Mouse (Mus musculus) stomach, postnatal 0 days (tissue): ENCODE measurements around the gene 1700001P01Rik. TPM values are rescaled to one million over a fixed set of nuclear protein-coding genes. Genes with fewer than 3 reads are reported as not detected.

ENCODE experiments used
- ATAC-seq: fragments of 200-750 bp; cut with Nextera tagmentation; 2 replicates; pipeline ENCODE4 v1.8.0; 2017; ENCODE audit not compliant: low FRiP score, low TSS enrichment
- DNase-seq: peaks from one replicate; pipeline ENCODE4 v3.0.0-alpha.2; 2016; ENCODE audit warnings: low spot score
- H3K27ac ChIP-seq: fragments of 300-500 bp; sonication (generic); replicated peaks from 2 replicates; pipeline ENCODE4 v1.5.1; 2014; ENCODE audit warnings: mild to moderate bottlenecking, control low read depth
- H3K27me3 ChIP-seq: fragments of 300-500 bp; sonication (generic); 2 replicates; pipeline ENCODE4 v1.6.1; 2014; ENCODE audit warnings: low read length; ENCODE audit not compliant: control insufficient read depth, insufficient read depth
- H3K36me3 ChIP-seq: fragments of 300-500 bp; sonication (generic); 2 replicates; pipeline ENCODE4 v1.6.1; 2014; ENCODE audit warnings: low read length, mixed read lengths; ENCODE audit not compliant: control insufficient read depth, insufficient read depth
- H3K4me1 ChIP-seq: fragments of 300-500 bp; sonication (generic); replicated peaks from 2 replicates; pipeline ENCODE4 v1.6.1; 2014; ENCODE audit warnings: antibody characterized with exemption; ENCODE audit not compliant: control insufficient read depth, insufficient read depth
- H3K4me2 ChIP-seq: fragments of 300-500 bp; sonication (generic); replicated peaks from 2 replicates; pipeline ENCODE4 v1.6.1; 2014; ENCODE audit warnings: low read depth, mild to moderate bottlenecking, control low read depth, moderate library complexity
- H3K4me3 ChIP-seq: fragments of 300-500 bp; sonication (generic); 2 replicates; pipeline ENCODE4 v1.5.1; 2014; ENCODE audit warnings: low read depth, low read length, control low read depth
- H3K9ac ChIP-seq: fragments of 300-500 bp; sonication (generic); 2 replicates; pipeline ENCODE4 v1.6.1; 2014; ENCODE audit warnings: mild to moderate bottlenecking, low read length, control low read depth, mixed read lengths
- H3K9me3 ChIP-seq: fragments of 300-500 bp; sonication (generic); 2 replicates; pipeline ENCODE4 v1.6.1; 2016; ENCODE audit warnings: low read length; ENCODE audit not compliant: control insufficient read depth
- CTCF ChIP-seq: IDR thresholded peaks from 2 replicates; pipeline ENCODE4 v1.5.1; 2016; ENCODE audit warnings: antibody characterized with exemption, low read depth, mild to moderate bottlenecking, moderate library complexity
- EP300 ChIP-seq: optimal IDR thresholded peaks from 2 replicates; pipeline ENCODE3; 2016; ENCODE audit warnings: antibody characterized with exemption
- WGBS: fragments of 180-500 bp; shearing (Covaris S2); extraction: QIAGEN DNeasy Blood & Tissue Kit; methylation state at CpG from one replicate; pipeline ENCODE4 v1.1.7; 2014; 5-methylcytosine and 5-hydroxymethylcytosine counted together
- polyA plus RNA-seq: library from polyadenylated mRNA; unstranded; fragments of >200 nt; fragmentation: Nextera tagmentation; extraction: Ambion mirVana; gene quantifications from 2 replicates; pipeline ENCODE4 v1.2.1, GENCODE M21; 2015

The 1700001P01Rik gene
- polyA plus RNA-seq, 1 experiment from 2014 or later = not detected

DNA sequence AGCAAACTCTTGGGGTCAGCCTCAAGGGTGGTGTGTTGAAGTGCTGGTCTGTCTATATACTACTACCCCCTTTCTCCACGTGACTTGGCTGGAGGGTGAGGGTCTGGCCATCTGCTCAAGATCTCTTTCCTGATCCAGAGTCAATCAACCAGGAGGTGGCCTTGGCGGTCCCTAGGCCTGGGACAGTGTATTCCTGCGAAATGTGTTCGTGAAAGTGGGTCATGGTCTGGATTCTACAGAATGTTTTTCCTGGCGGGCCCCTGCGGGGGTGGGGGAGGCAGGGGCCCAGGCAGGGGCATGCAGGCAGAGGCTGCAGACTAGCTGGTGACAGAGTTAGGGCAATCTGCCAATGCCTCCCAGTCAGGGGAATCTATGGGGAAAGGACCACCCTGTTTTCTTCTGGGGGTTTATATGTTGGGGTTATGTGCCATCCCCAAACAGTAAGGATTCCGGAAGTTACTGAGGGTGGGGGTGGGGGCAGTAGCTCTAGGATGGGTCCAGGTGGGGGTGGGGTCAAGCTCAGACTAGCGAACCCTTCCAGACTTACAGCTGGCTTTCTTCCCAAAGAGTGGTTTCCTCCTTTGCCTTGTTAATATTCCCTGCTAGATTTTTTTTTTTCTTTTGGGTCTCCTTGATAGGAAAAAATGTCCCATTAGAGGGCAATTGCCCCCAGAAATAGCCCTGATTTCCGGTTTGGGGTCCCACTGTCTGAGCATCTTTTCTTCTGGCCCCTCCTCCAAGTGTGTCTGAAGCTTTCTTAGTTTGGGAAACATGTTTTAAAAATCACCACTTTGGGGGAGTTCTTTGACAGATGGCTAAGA, 29.3 kb upstream of the 1700001P01Rik start:
- peak overlapping the region; percentile 81 for H3K27ac ChIP-seq
- peak overlapping the region; percentile 45 for H3K4me2 ChIP-seq
- no peak for DNase-seq
- H3K36me3 ChIP-seq = peaks cover 6% of the 10 kb centered on the region; the same call in 1 of the 2 replicates
- H3K9me3 ChIP-seq = no peaks in the 10 kb centered on the region
- peak overlapping the region; percentile 9; the same call in 1 of the 2 replicates for H3K9ac ChIP-seq
- H3K4me1 ChIP-seq = peaks cover 49% of the 10 kb centered on the region
- WGBS = 20% methylated on average over 9 of the region's 9 CpGs
- 0 out of 2 replicates have a peak overlapping the region, but pooled peaks have one; percentile 13 for H3K4me3 ChIP-seq
- TF ChIP-seq EP300 (no peak), CTCF (no peak)
- no peak for ATAC-seq
- H3K27me3 ChIP-seq = no peaks in the 10 kb centered on the region

- H3K27me3 ChIP-seq = no peaks in the 10 kb centered on the region
- H3K4me1 ChIP-seq = peaks cover 38% of the 10 kb centered on the region
- no peak overlapping the region for H3K4me3 ChIP-seq
- ATAC-seq (peak; percentile 38; the same call in 1 of the 2 replicates), DNase-seq (peak; percentile 66)
- peak overlapping the region; percentile 81 for H3K27ac ChIP-seq
- H3K9me3 ChIP-seq = no peaks in the 10 kb centered on the region
- H3K4me2 ChIP-seq = peak overlapping the region; percentile 20; the same call in 1 of the 2 replicates
- H3K9ac ChIP-seq = no peak overlapping the region
- 53% methylated on average over 5 of the region's 5 CpGs for WGBS
- TF ChIP-seq CTCF (no peak), EP300 (no peak)
- peaks cover 4% of the 10 kb centered on the region; the same call in 1 of the 2 replicates for H3K36me3 ChIP-seq
These were observed 28.1 kb upstream of the 1700001P01Rik start for GRCm38 (mm10) chr11:97803847-97804246.

- Histone ChIP-seq H3K4me3 (0 out of 2 replicates have a peak overlapping the region, but pooled peaks have one; percentile 19), H3K4me1 (peaks cover 28% of the 10 kb centered on the region), H3K27ac (peak overlapping the region; percentile 98), H3K36me3 (peaks cover 4% of the 10 kb centered on the region; the same call in 1 of the 2 replicates), H3K9me3 (no peaks in the 10 kb centered on the region), H3K9ac (no peak overlapping the region), H3K4me2 (peak overlapping the region; percentile 74), H3K27me3 (no peaks in the 10 kb centered on the region)
- ATAC-seq (no peak), DNase-seq (no peak)
- TF ChIP-seq EP300 = no peak
- TF ChIP-seq CTCF = no peak
- 23% methylated on average over 6 of the region's 6 CpGs for WGBS
These were observed 26.8 kb upstream of the 1700001P01Rik start for GRCm38 (mm10) chr11:97802495-97802894.

DNA sequence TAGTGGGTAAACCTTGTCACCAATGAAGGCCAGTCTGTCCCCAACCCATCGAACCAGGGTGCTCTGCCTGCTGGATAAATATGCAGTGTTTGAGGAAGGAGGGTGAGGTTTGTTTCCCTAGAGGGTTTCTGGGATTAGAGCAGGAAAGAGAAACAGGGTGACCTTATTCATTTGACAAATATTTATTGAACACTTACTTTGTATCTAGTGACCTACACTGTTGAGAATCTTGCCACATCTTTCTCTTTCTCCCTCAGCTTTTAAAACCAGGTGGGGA, 26.4 kb upstream of the 1700001P01Rik start:
- 0 out of 2 replicates have a peak overlapping the region, but pooled peaks have one; percentile 14 for H3K9ac ChIP-seq
- H3K4me2 ChIP-seq = peak overlapping the region; percentile 74
- ATAC-seq = peak; percentile 46
- H3K4me3 ChIP-seq = peak overlapping the region; percentile 19; the same call in 1 of the 2 replicates
- H3K27me3 ChIP-seq = no peaks in the 10 kb centered on the region
- peaks cover 28% of the 10 kb centered on the region for H3K4me1 ChIP-seq
- H3K36me3 ChIP-seq = peaks cover 4% of the 10 kb centered on the region; the same call in 1 of the 2 replicates
- WGBS = 7% methylated on average over 1 of the region's 1 CpGs
- TF ChIP-seq CTCF = no peak
- TF ChIP-seq EP300 = no peak
- H3K9me3 ChIP-seq = no peaks in the 10 kb centered on the region
- peak overlapping the region; percentile 98 for H3K27ac ChIP-seq
- no peak for DNase-seq

GRCm38 (mm10) chr11:97801409-97802193, 25.9 kb upstream of the 1700001P01Rik start:
- peak; percentile 66 for TF ChIP-seq CTCF
- TF ChIP-seq EP300 = no peak
- H3K9ac ChIP-seq = peak overlapping the region; percentile 90
- H3K27ac ChIP-seq = peak overlapping the region; percentile 98
- DNase-seq (peak; percentile 80), ATAC-seq (peak; percentile 10)
- H3K27me3 ChIP-seq = no peaks in the 10 kb centered on the region
- peak overlapping the region; percentile 90 for H3K4me3 ChIP-seq
- no peaks in the 10 kb centered on the region for H3K9me3 ChIP-seq
- peak overlapping the region; percentile 74 for H3K4me2 ChIP-seq
- H3K4me1 ChIP-seq = peaks cover 27% of the 10 kb centered on the region
- H3K36me3 ChIP-seq = no peaks in the 10 kb centered on the region
- 15% methylated on average over 8 of the region's 8 CpGs for WGBS
